Mouse (Mus musculus): Measurements from ENCODE around the gene Aldh18a1. TPM values are rescaled to one million over a fixed set of nuclear protein-coding genes. Genes with fewer than 3 reads are reported as not detected.

Aldh18a1 gene
- total and polyA plus RNA-seq, 3 experiments = 101 to 193 (median 120) TPM

DNA sequence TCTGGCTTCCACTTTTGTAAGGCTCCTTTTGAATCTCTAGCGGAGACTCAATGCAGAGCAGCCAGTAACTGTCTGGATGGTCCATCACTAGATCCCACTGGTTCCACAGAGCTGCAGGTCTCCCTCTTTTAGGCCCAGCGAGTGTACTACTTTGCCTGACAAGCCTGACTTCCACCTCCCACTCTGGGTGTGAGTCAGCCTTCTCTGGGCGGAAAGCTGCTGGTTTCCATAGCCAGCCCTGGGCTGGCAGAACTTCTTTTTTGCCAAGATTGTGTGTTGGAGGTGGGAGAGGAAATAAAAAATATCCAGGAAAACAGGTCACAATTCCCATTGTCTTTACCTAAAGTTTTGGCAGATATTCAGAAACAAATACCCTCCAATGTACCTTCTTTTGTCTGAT, 41.8 kb upstream of the Aldh18a1 start:
- no peaks in the 10 kb centered on the region for H3K9me3 ChIP-seq (replicated peaks; ENCODE audit: low read length)
- no peak overlapping the region for H3K9ac ChIP-seq (ENCODE audit: insufficient read depth, low read depth)
- dilution Hi-C loops (cut with MboI; ENCODE audit: extremely low pct_ligation_motif_present, extremely low pct_unique_long_range_greater_than_20kb, low sequenced_read_pairs) (no loop called here), in situ Hi-C loops (cut with MboI; ENCODE audit: low pct_ligation_motif_present, low pct_unique_long_range_greater_than_20kb, low sequenced_read_pairs) (no loop called here)
- H3K79me2 ChIP-seq (replicated peaks; ENCODE audit: control insufficient read depth, extremely low read depth, insufficient read depth, poor library complexity, severe bottlenecking) = no peaks in the 10 kb centered on the region
- no peak for DNase-seq (ENCODE audit: extremely low read depth)
- no peak for TF ChIP-seq ZNF384 (IDR thresholded peaks at IDR 0.05; ENCODE audit: low read depth, low read length)
- TF ChIP-seq BHLHE40 (IDR thresholded peaks at IDR 0.05; ENCODE audit: low read depth, low read length) = no peak
- TF ChIP-seq TBP (conservative IDR thresholded peaks at IDR 0.05; ENCODE audit: low read depth, low read length) = peak; percentile 79
- no peak for TF ChIP-seq RCOR1 (conservative IDR thresholded peaks at IDR 0.05; ENCODE audit: low read depth, low read length)
- TF ChIP-seq UBTF (IDR thresholded peaks at IDR 0.05; ENCODE audit: low read depth, low read length) = 0 out of 2 replicates have a peak, but pooled peaks have one; percentile 58
- no peaks in the 10 kb centered on the region for H3K36me3 ChIP-seq (replicated peaks in 1 of 2; ENCODE audit: control insufficient read depth in 1 of 2, insufficient read depth in 1 of 2, low read length in 1 of 2)
- no peaks in the 10 kb centered on the region for H3K27me3 ChIP-seq (replicated peaks)
- peaks cover 0 to 8% of the 10 kb centered on the region in 2 experiments; a peak in 2 of 4 replicates for H3K4me1 ChIP-seq (ENCODE audit: control insufficient read depth in 1 of 2, insufficient read depth in 2 of 2)
- no peak overlapping the region for H3K4me2 ChIP-seq (ENCODE audit: insufficient read depth, low read depth, poor library complexity, severe bottlenecking)
- H3K27ac ChIP-seq (ENCODE audit: insufficient read depth, low read depth) = no peak overlapping the region
- H3K4me3 ChIP-seq (replicated peaks in 1 of 3; ENCODE audit: low read depth in 2 of 3, low read length in 2 of 3, poor library complexity in 1 of 3) = no peak overlapping the region

- no peak overlapping the region for H3K9ac ChIP-seq (ENCODE audit: insufficient read depth, low read depth)
- TF ChIP-seq SIN3A (IDR thresholded peaks at IDR 0.05; ENCODE audit: low read length) = no peak
- H3K27me3 ChIP-seq (replicated peaks) = no peaks in the 10 kb centered on the region
- no peaks in the 10 kb centered on the region for H3K36me3 ChIP-seq (replicated peaks in 1 of 2; ENCODE audit: control insufficient read depth in 1 of 2, insufficient read depth in 1 of 2, low read length in 1 of 2)
- H3K27ac ChIP-seq (ENCODE audit: insufficient read depth, low read depth) = no peak overlapping the region
- in situ Hi-C loops (cut with MboI; ENCODE audit: low pct_ligation_motif_present, low pct_unique_long_range_greater_than_20kb, low sequenced_read_pairs) (no loop called here), dilution Hi-C loops (cut with MboI; ENCODE audit: extremely low pct_ligation_motif_present, extremely low pct_unique_long_range_greater_than_20kb, low sequenced_read_pairs) (no loop called here)
- no peak for DNase-seq (ENCODE audit: extremely low read depth)
- H3K4me3 ChIP-seq (replicated peaks in 1 of 3; ENCODE audit: low read depth in 2 of 3, low read length in 2 of 3, poor library complexity in 1 of 3) = no peak overlapping the region
- no peaks in the 10 kb centered on the region for H3K9me3 ChIP-seq (replicated peaks; ENCODE audit: low read length)
- no peaks in the 10 kb centered on the region for H3K79me2 ChIP-seq (replicated peaks; ENCODE audit: control insufficient read depth, extremely low read depth, insufficient read depth, poor library complexity, severe bottlenecking)
- H3K4me1 ChIP-seq (ENCODE audit: control insufficient read depth in 1 of 2, insufficient read depth in 2 of 2) = peaks cover 0 to 8% of the 10 kb centered on the region in 2 experiments; a peak in 2 of 4 replicates
- H3K4me2 ChIP-seq (ENCODE audit: insufficient read depth, low read depth, poor library complexity, severe bottlenecking) = no peak overlapping the region
These were observed 40.7 kb upstream of the Aldh18a1 start for GRCm38 (mm10) chr19:40628950-40629349.

GRCm38 (mm10) chr19:40625935-40626334, 37.7 kb upstream of the Aldh18a1 start:
- Histone ChIP-seq H3K9ac (ENCODE audit: insufficient read depth, low read depth) (no peak overlapping the region), H3K36me3 (replicated peaks in 1 of 2; ENCODE audit: control insufficient read depth in 1 of 2, insufficient read depth in 1 of 2, low read length in 1 of 2) (no peaks in the 10 kb centered on the region), H3K79me2 (replicated peaks; ENCODE audit: control insufficient read depth, extremely low read depth, insufficient read depth, poor library complexity, severe bottlenecking) (no peaks in the 10 kb centered on the region), H3K4me2 (ENCODE audit: insufficient read depth, low read depth, poor library complexity, severe bottlenecking) (no peak overlapping the region), H3K27me3 (replicated peaks) (no peaks in the 10 kb centered on the region), H3K27ac (ENCODE audit: insufficient read depth, low read depth) (no peak overlapping the region), H3K4me1 (ENCODE audit: control insufficient read depth in 1 of 2, insufficient read depth in 2 of 2) (no peaks in the 10 kb centered on the region; a peak in 1 of 4 replicates), H3K4me3 (replicated peaks in 1 of 3; ENCODE audit: low read depth in 2 of 3, low read length in 2 of 3, poor library complexity in 1 of 3) (no peak overlapping the region), H3K9me3 (replicated peaks; ENCODE audit: low read length) (no peaks in the 10 kb centered on the region)
- in situ Hi-C loops (cut with MboI; ENCODE audit: low pct_ligation_motif_present, low pct_unique_long_range_greater_than_20kb, low sequenced_read_pairs) (no loop called here), dilution Hi-C loops (cut with MboI; ENCODE audit: extremely low pct_ligation_motif_present, extremely low pct_unique_long_range_greater_than_20kb, low sequenced_read_pairs) (no loop called here)
- no peak for DNase-seq (ENCODE audit: extremely low read depth)
- no peak for TF ChIP-seq NELFE (IDR thresholded peaks at IDR 0.05; ENCODE audit: low read depth, low read length)
- TF ChIP-seq USF1 (IDR thresholded peaks at IDR 0.05; ENCODE audit: low read depth, low read length) = no peak
- no peak for TF ChIP-seq ZKSCAN1 (IDR thresholded peaks at IDR 0.05; ENCODE audit: borderline replicate concordance, low read depth, low read length)
- TF ChIP-seq TBP (conservative IDR thresholded peaks at IDR 0.05; ENCODE audit: low read depth, low read length) = no peak
- no peak for TF ChIP-seq POLR2A (IDR thresholded peaks at IDR 0.05; ENCODE audit: low read depth, low read length)
- TF ChIP-seq MAFK (IDR thresholded peaks at IDR 0.05; ENCODE audit: insufficient replicate concordance, low read length) = no peak
- no peak for TF ChIP-seq CTCF (conservative IDR thresholded peaks at IDR 0.05 in 1 of 2, IDR thresholded peaks at IDR 0.05 in 1 of 2; ENCODE audit: low read depth in 2 of 2, low read length in 2 of 2)
- no peak for TF ChIP-seq PAX5 (IDR thresholded peaks at IDR 0.05; ENCODE audit: low read length)
- TF ChIP-seq ZNF384 (IDR thresholded peaks at IDR 0.05; ENCODE audit: low read depth, low read length) = no peak
- no peak for TF ChIP-seq KAT2A (IDR thresholded peaks at IDR 0.05; ENCODE audit: insufficient replicate concordance, low read length)
- TF ChIP-seq MXI1 (IDR thresholded peaks at IDR 0.05; ENCODE audit: low read depth, low read length) = no peak
- TF ChIP-seq CHD2 (IDR thresholded peaks at IDR 0.05; ENCODE audit: low read length) = no peak
- no peak for TF ChIP-seq SIN3A (IDR thresholded peaks at IDR 0.05; ENCODE audit: low read length)
- TF ChIP-seq E2F4 (IDR thresholded peaks at IDR 0.05; ENCODE audit: insufficient replicate concordance, low read depth, low read length) = no peak
- no peak for TF ChIP-seq MAZ (IDR thresholded peaks at IDR 0.05; ENCODE audit: low read depth, low read length)
- TF ChIP-seq MEF2A (IDR thresholded peaks at IDR 0.05; ENCODE audit: borderline replicate concordance, low read depth, low read length) = no peak
- TF ChIP-seq JUND (conservative IDR thresholded peaks at IDR 0.05; ENCODE audit: low read depth, low read length) = no peak
- TF ChIP-seq NRF1 (IDR thresholded peaks at IDR 0.05; ENCODE audit: low read depth, low read length) = no peak
- no peak for TF ChIP-seq TCF12 (IDR thresholded peaks at IDR 0.05; ENCODE audit: low read depth, low read length)

Data from CH12.LX (cell line).